Mouse (Mus musculus) embryonic facial prominence, embryonic 14.5 days (tissue): ENCODE data around the gene Inca1. TPM values are rescaled to one million over a fixed set of nuclear protein-coding genes. Genes with fewer than 3 reads are reported as not detected.

Source experiments
- ATAC-seq: fragments of 200-750 bp; cut with Nextera tagmentation; 2 replicates; pipeline ENCODE4 v1.8.0; 2017; ENCODE audit warnings: low read depth, moderate number of reproducible peaks, moderate TSS enrichment
- DNase-seq: peaks from one replicate; pipeline ENCODE4 v3.0.0-alpha.2; 2015; ENCODE audit warnings: low spot score
- H3K27ac ChIP-seq: fragments of 300-500 bp; sonication (generic); replicated peaks from 2 replicates; pipeline ENCODE4 v1.5.1; 2014; ENCODE audit warnings: low read depth, mild to moderate bottlenecking, low read length, moderate library complexity
- H3K27me3 ChIP-seq: fragments of 300-500 bp; sonication (generic); replicated peaks from 2 replicates; pipeline ENCODE4 v1.6.1; 2014; ENCODE audit warnings: low read length; ENCODE audit not compliant: control insufficient read depth, insufficient read depth
- H3K36me3 ChIP-seq: fragments of 300-500 bp; sonication (generic); 2 replicates; pipeline ENCODE4 v1.6.1; 2014; ENCODE audit warnings: low read length, mixed read lengths; ENCODE audit not compliant: control insufficient read depth, insufficient read depth
- H3K4me1 ChIP-seq: fragments of 300-500 bp; sonication (generic); 2 replicates; pipeline ENCODE4 v1.6.1; 2014; ENCODE audit warnings: antibody characterized with exemption, low read length; ENCODE audit not compliant: control insufficient read depth, insufficient read depth
- H3K4me2 ChIP-seq: fragments of 300-500 bp; sonication (generic); 2 replicates; pipeline ENCODE4 v1.6.1; 2014; ENCODE audit warnings: low read depth, mild to moderate bottlenecking, low read length, moderate library complexity, mixed read lengths
- H3K4me3 ChIP-seq: fragments of 300-500 bp; sonication (generic); 2 replicates; pipeline ENCODE4 v1.5.1; 2014; ENCODE audit warnings: low read depth, mild to moderate bottlenecking, low read length
- H3K9ac ChIP-seq: fragments of 300-500 bp; sonication (generic); 2 replicates; pipeline ENCODE4 v1.6.1; 2014; ENCODE audit warnings: low read depth, mild to moderate bottlenecking, low read length, moderate library complexity, mixed read lengths
- H3K9me3 ChIP-seq: fragments of 300-500 bp; sonication (generic); 2 replicates; pipeline ENCODE4 v1.6.1; 2016; ENCODE audit warnings: low read length; ENCODE audit not compliant: control insufficient read depth
- WGBS: fragments of 180-500 bp; shearing (Covaris S2); extraction: QIAGEN DNeasy Blood & Tissue Kit; methylation state at CpG from one replicate; pipeline ENCODE4 v1.1.7; 2014; 5-methylcytosine and 5-hydroxymethylcytosine counted together
- polyA plus RNA-seq: library from polyadenylated mRNA; unstranded; fragments of >200 nt; fragmentation: Nextera tagmentation; extraction: Ambion mirVana; gene quantifications from 2 replicates; pipeline ENCODE4 v1.2.1, GENCODE M21; 2014

Gene Inca1
- polyA plus RNA-seq, 1 experiment from 2014 or later: 1.1 TPM

GRCm38 (mm10) chr11:70669582-70670345, 30.2 kb downstream of the Inca1 start:
- Histone ChIP-seq H3K4me3 (peak overlapping the region; percentile 62), H3K4me1 (peaks cover 10% of the 10 kb centered on the region), H3K9me3 (no peaks in the 10 kb centered on the region), H3K4me2 (peak overlapping the region; percentile 70), H3K9ac (peak overlapping the region; percentile 74), H3K27me3 (no peaks in the 10 kb centered on the region), H3K36me3 (peaks cover 32% of the 10 kb centered on the region), H3K27ac (peak overlapping the region; percentile 96)
- WGBS: 1% methylated on average over 31 of the region's 31 CpGs
- peak; percentile 92 for DNase-seq
- ATAC-seq: peak; percentile 15

GRCm38 (mm10) chr11:70668771-70669505, 31.0 kb downstream of the Inca1 start, which contains the start of gene Spag7:
Spag7 (minus strand) TSS chr11:70669416.
- Histone ChIP-seq H3K4me1 (peaks cover 10% of the 10 kb centered on the region), H3K27me3 (no peaks in the 10 kb centered on the region), H3K4me3 (peak within 1 kb of the TSS; percentile 62), H3K4me2 (peak within 1 kb of the TSS; percentile 70), H3K36me3 (peaks cover 33% of the 10 kb centered on the region), H3K27ac (peak within 1 kb of the TSS; percentile 96), H3K9ac (peak within 1 kb of the TSS; percentile 74), H3K9me3 (no peaks in the 10 kb centered on the region)
- ATAC-seq (peak; percentile 96), DNase-seq (peak; percentile 100)
- under 1% methylated on average over 43 of the region's 44 CpGs for WGBS

GRCm38 (mm10) chr11:70668335-70668770, 31.6 kb downstream of the Inca1 start:
- Histone ChIP-seq H3K4me2 (peak overlapping the region; percentile 70), H3K9me3 (no peaks in the 10 kb centered on the region), H3K27ac (peak overlapping the region; percentile 77), H3K9ac (peak overlapping the region; percentile 65), H3K27me3 (no peaks in the 10 kb centered on the region), H3K4me1 (peaks cover 10% of the 10 kb centered on the region), H3K4me3 (peak overlapping the region; percentile 62), H3K36me3 (peaks cover 32% of the 10 kb centered on the region)
- WGBS: 1% methylated on average over 15 of the region's 15 CpGs
- ATAC-seq (peak; percentile 59), DNase-seq (no peak)

GRCm38 (mm10) chr11:70667271-70668150, 32.4 kb downstream of the Inca1 start:
- DNase-seq: no peak
- Histone ChIP-seq H3K36me3 (peaks cover 40% of the 10 kb centered on the region), H3K27me3 (no peaks in the 10 kb centered on the region), H3K27ac (peak overlapping the region; percentile 77), H3K9ac (peak overlapping the region; percentile 65), H3K4me1 (peaks cover 10% of the 10 kb centered on the region), H3K9me3 (no peaks in the 10 kb centered on the region), H3K4me2 (peak overlapping the region; percentile 70), H3K4me3 (peak overlapping the region; percentile 62)
- WGBS: 48% methylated on average over 14 of the region's 14 CpGs
- no peak for ATAC-seq

- no peak for DNase-seq
- 95% methylated on average over 8 of the region's 8 CpGs for WGBS
- Histone ChIP-seq H3K27me3 (no peaks in the 10 kb centered on the region), H3K4me1 (peaks cover 10% of the 10 kb centered on the region), H3K4me3 (no peak overlapping the region), H3K27ac (no peak overlapping the region), H3K9me3 (no peaks in the 10 kb centered on the region), H3K4me2 (no peak overlapping the region), H3K9ac (no peak overlapping the region), H3K36me3 (peaks cover 48% of the 10 kb centered on the region)
- no peak for ATAC-seq
These were observed 33.3 kb downstream of the Inca1 start for GRCm38 (mm10) chr11:70666687-70667086.

- H3K4me3 ChIP-seq: no peak overlapping the region
- H3K4me2 ChIP-seq: no peak overlapping the region
- no peak overlapping the region for H3K27ac ChIP-seq
- no peaks in the 10 kb centered on the region for H3K27me3 ChIP-seq
- no peak for ATAC-seq
- H3K9ac ChIP-seq: no peak overlapping the region
- WGBS: 92% methylated on average over 9 of the region's 9 CpGs
- peaks cover 6% of the 10 kb centered on the region for H3K4me1 ChIP-seq
- no peaks in the 10 kb centered on the region for H3K9me3 ChIP-seq
- DNase-seq: no peak
- H3K36me3 ChIP-seq: peaks cover 57% of the 10 kb centered on the region
These were observed 35.2 kb downstream of the Inca1 start for GRCm38 (mm10) chr11:70664741-70665140.

- ATAC-seq (no peak), DNase-seq (no peak)
- WGBS: 96% methylated on average over 5 of the region's 6 CpGs
- Histone ChIP-seq H3K4me2 (no peak overlapping the region), H3K27me3 (no peaks in the 10 kb centered on the region), H3K9ac (no peak overlapping the region), H3K27ac (no peak overlapping the region), H3K9me3 (no peaks in the 10 kb centered on the region), H3K36me3 (peaks cover 63% of the 10 kb centered on the region), H3K4me1 (peaks cover 7% of the 10 kb centered on the region), H3K4me3 (no peak overlapping the region)
These were observed 36.0 kb downstream of the Inca1 start for GRCm38 (mm10) chr11:70663957-70664356.

GRCm38 (mm10) chr11:70663101-70663500, 36.9 kb downstream of the Inca1 start:
- peaks cover 14% of the 10 kb centered on the region for H3K4me1 ChIP-seq
- peaks cover 63% of the 10 kb centered on the region for H3K36me3 ChIP-seq
- no peak overlapping the region for H3K4me2 ChIP-seq
- ATAC-seq (no peak), DNase-seq (no peak)
- no peaks in the 10 kb centered on the region for H3K27me3 ChIP-seq
- H3K4me3 ChIP-seq: no peak overlapping the region
- 90% methylated on average over 8 of the region's 8 CpGs for WGBS
- no peak overlapping the region for H3K27ac ChIP-seq
- no peak overlapping the region for H3K9ac ChIP-seq
- no peaks in the 10 kb centered on the region for H3K9me3 ChIP-seq
